Mouse (Mus musculus) midbrain, embryonic 15.5 days (tissue): ENCODE measurements at regions not wholly inside any gene's neighbourhood (a gene's known extent, or its start where the extent isn't known, plus 50 kb on each side); places are given as distances from the start of the nearest gene placed in this dataset.

Experiments used
- ATAC-seq: fragments of 200-750 bp; cut with Nextera tagmentation; replicated peaks from 2 replicates; pipeline ENCODE4 v1.8.0; 2017; ENCODE audit warnings: moderate TSS enrichment
- H3K27ac ChIP-seq: fragments of 300-500 bp; sonication (generic); 2 replicates; pipeline ENCODE4 v1.5.1; 2015; ENCODE audit warnings: mild to moderate bottlenecking, inconsistent platforms
- H3K27me3 ChIP-seq: fragments of 300-500 bp; sonication (generic); replicated peaks from 2 replicates; pipeline ENCODE4 v1.6.1; 2015; ENCODE audit warnings: inconsistent platforms
- H3K36me3 ChIP-seq: fragments of 300-500 bp; sonication (generic); replicated peaks from 2 replicates; pipeline ENCODE4 v1.6.1; 2015; ENCODE audit warnings: inconsistent platforms
- H3K4me1 ChIP-seq: fragments of 300-500 bp; sonication (generic); 2 replicates; pipeline ENCODE4 v1.6.1; 2015; ENCODE audit warnings: inconsistent platforms
- H3K4me2 ChIP-seq: fragments of 300-500 bp; sonication (generic); 2 replicates; pipeline ENCODE4 v1.6.1; 2015; ENCODE audit warnings: inconsistent platforms, mild to moderate bottlenecking, moderate library complexity
- H3K4me3 ChIP-seq: fragments of 300-500 bp; sonication (generic); 2 replicates; pipeline ENCODE4 v1.5.1; 2015; ENCODE audit warnings: mild to moderate bottlenecking, inconsistent platforms
- H3K9ac ChIP-seq: fragments of 300-500 bp; sonication (generic); 2 replicates; pipeline ENCODE4 v1.6.1; 2015; ENCODE audit warnings: mild to moderate bottlenecking, inconsistent platforms
- H3K9me3 ChIP-seq: fragments of 300-500 bp; sonication (generic); 2 replicates; pipeline ENCODE4 v1.6.1; 2016; ENCODE audit warnings: inconsistent platforms
- WGBS: fragments of 180-500 bp; shearing (Covaris S2); methylation state at CpG from one replicate; pipeline ENCODE4 v1.1.7; 2015; ENCODE audit warnings: mixed read lengths; 5-methylcytosine and 5-hydroxymethylcytosine counted together

DNA sequence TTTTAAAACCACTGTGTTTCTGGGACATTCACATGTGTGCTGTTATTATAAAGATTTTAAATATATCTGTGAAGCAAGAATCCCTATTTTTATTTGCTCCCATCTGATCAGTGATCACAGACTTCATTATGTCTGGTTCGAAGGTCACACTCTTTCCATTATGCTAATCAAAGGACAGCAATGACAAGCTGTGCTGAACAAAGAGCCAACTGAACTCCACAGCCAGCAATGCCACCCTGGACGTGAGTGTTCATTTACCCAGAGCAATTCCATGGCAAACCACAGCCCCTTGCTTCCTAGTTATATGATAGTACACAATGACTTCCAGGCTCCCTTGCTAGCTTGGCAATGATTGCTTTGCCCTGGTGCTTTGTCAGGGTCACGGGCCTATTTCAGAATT is 55.6 kb upstream of the Ccdc190 start:
- Histone ChIP-seq H3K9ac (no peak overlapping the region), H3K4me3 (no peak overlapping the region), H3K36me3 (no peaks in the 10 kb centered on the region), H3K4me2 (no peak overlapping the region), H3K27ac (no peak overlapping the region), H3K27me3 (no peaks in the 10 kb centered on the region), H3K9me3 (no peaks in the 10 kb centered on the region), H3K4me1 (0 out of 2 replicates have a peak, but pooled peaks cover 3% of the 10 kb centered on the region)
- 0 out of 2 replicates have a peak, but pooled peaks have one; percentile 11 for ATAC-seq
- WGBS: 29% methylated on average over 3 of the region's 3 CpGs

DNA sequence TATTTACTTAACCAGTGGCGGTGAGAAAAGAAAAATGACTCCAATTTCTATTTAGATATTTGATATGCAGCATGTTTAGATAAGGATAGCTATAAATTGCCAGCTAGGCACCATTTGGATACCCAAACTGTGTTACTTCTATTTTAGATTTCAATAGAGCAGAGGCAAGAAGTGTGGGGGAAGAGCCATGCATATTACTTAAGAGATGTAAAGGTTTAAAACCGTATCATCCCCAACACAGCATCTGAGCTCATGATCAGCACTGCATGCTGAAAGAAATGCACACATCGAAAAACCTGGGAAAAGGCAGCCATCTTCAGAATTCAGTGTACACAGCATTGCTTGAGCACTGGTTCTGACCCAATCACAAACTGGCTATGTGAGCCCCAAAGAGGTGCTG is 59.8 kb upstream of the Ccdc190 start:
- Histone ChIP-seq H3K36me3 (no peaks in the 10 kb centered on the region), H3K9me3 (no peaks in the 10 kb centered on the region), H3K4me3 (no peak overlapping the region), H3K4me1 (0 out of 2 replicates have a peak, but pooled peaks cover 3% of the 10 kb centered on the region), H3K4me2 (no peak overlapping the region), H3K9ac (no peak overlapping the region), H3K27me3 (no peaks in the 10 kb centered on the region), H3K27ac (no peak overlapping the region)
- no peak for ATAC-seq
- 79% methylated on average over 3 of the region's 3 CpGs for WGBS

DNA sequence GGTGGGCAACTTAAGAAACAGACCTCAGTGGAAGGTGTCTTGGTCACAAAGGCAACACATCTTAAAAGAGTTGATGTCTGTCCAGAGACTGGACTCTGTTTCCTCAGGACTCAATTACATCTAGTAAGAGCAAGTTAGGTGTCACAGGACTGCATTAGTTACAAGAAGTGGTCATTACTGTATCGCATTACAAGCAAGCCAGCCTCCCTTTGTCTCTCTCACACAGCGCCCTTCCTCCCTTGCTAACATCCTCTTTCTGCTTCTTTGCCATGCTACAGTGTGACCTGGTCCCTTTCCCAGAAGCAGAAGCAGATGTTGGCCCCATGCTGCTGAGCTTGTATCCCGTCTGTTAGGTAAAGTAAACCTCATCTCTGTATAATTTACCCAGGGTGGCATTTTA is 61.0 kb upstream of the Ccdc190 start:
- Histone ChIP-seq H3K36me3 (no peaks in the 10 kb centered on the region), H3K27me3 (no peaks in the 10 kb centered on the region), H3K9me3 (no peaks in the 10 kb centered on the region), H3K4me1 (no peaks in the 10 kb centered on the region), H3K4me2 (no peak overlapping the region), H3K9ac (no peak overlapping the region), H3K4me3 (no peak overlapping the region), H3K27ac (no peak overlapping the region)
- ATAC-seq: no peak
- 76% methylated on average over 3 of the region's 3 CpGs for WGBS

DNA sequence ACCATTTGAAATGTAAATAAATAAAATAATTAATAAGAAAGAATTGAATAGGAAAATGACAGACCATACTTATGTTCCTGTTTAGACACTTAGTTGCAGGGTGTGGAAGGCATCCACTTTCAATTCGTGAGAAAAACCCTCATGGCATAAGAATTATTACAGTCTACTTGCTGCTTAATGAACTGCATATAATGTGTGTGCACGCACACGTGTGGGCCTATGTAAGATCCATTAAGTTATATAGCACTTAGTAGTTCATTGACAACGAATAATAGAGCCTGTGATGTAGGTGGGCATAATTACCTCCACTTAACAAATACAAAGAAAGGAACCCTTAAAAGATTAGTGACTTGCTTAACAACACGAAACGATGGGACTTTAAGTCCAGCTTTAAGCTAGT is 61.6 kb upstream of the Ccdc190 start:
- no peaks in the 10 kb centered on the region for H3K27me3 ChIP-seq
- no peak overlapping the region for H3K4me2 ChIP-seq
- no peak overlapping the region for H3K9ac ChIP-seq
- H3K4me1 ChIP-seq: no peaks in the 10 kb centered on the region
- H3K4me3 ChIP-seq: no peak overlapping the region
- WGBS: 74% methylated on average over 6 of the region's 6 CpGs
- H3K9me3 ChIP-seq: no peaks in the 10 kb centered on the region
- no peak for ATAC-seq
- no peak overlapping the region for H3K27ac ChIP-seq
- no peaks in the 10 kb centered on the region for H3K36me3 ChIP-seq

DNA sequence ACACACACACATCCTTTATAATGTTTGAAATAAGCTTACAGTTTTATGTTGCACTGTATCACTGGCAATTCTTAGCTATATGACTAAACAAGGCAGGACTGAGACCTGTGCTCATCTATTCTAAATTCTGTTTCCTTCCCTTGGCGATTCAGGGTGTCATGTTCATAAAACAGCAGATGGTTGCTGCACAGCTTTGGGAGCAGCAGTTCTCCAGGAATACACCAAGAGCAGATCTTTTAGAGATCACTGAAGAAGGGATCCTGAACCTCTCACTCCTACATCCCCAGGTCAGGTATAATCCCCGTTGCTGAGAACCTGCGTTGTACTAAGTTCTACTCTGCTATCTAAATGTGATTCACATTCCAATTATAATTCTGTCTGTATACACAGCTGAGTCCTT is 69.4 kb upstream of the Ccdc190 start:
- Histone ChIP-seq H3K27me3 (no peaks in the 10 kb centered on the region), H3K27ac (no peak overlapping the region), H3K9ac (no peak overlapping the region), H3K4me1 (no peaks in the 10 kb centered on the region), H3K4me2 (no peak overlapping the region), H3K9me3 (no peaks in the 10 kb centered on the region), H3K4me3 (no peak overlapping the region), H3K36me3 (no peaks in the 10 kb centered on the region)
- 80% methylated on average over 3 of the region's 3 CpGs for whole genome bisulfite sequencing
- ATAC-seq: no peak

DNA sequence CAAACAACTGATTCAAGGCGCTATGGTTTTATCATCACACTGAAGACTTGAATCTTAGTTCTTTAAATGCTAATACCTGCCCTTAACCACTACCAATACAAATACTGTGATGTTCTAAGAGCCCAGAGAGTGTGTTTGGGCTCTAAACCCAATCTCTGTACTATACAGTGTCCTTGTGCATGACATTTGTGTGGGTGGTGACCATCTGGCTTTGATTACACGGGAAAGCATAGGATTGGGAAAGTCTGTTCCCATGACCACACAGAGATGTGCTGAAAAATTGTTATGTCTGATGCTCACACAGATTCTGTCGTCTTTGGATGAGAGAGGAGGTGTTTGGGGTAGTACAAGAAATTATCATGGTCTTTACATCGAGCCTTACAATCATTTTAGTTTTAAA is 76.8 kb upstream of the Ccdc190 start:
- H3K9me3 ChIP-seq: no peaks in the 10 kb centered on the region
- H3K4me2 ChIP-seq: no peak overlapping the region
- H3K4me3 ChIP-seq: no peak overlapping the region
- 62% methylated on average over 4 of the region's 4 CpGs for WGBS
- H3K4me1 ChIP-seq: 0 out of 2 replicates have a peak, but pooled peaks cover 3% of the 10 kb centered on the region
- no peaks in the 10 kb centered on the region for H3K36me3 ChIP-seq
- no peak overlapping the region for H3K27ac ChIP-seq
- no peaks in the 10 kb centered on the region for H3K27me3 ChIP-seq
- H3K9ac ChIP-seq: no peak overlapping the region
- ATAC-seq: no peak

DNA sequence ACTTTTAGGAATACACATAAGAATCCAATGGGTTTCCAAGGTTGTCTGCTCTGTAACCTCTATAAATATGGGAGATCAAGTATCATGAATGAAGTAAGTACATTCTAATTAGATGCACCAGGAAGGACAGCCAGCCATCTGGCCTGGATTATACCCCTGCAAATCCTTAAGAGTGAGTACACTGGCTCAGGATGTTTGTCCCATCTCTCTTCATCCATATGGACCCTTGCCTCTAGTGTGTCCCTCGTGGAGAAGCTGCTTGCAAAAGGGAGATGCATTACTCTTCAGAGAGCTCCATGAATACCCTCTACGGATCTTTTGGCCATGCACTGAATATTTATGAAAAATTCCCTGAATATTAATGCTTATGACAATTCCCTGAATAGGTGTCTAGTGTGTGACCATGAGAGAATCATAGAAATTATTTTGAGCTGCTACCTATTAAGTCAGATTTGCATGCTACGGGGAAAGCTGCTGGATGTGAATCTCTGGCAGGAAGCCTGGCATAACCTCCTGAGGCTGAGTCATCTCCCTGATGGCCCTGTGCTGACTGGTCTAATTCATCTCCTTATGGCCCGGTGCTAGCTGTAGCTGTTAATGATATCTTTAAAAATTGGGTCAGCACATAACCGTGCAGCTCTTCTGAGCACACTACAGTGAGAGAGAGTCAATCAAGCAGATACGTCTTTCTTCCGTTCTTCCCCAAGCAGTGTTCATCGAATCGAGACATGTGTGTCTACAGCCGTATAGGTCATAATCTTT is 80.0 kb upstream of the Ccdc190 start:
- no peak overlapping the region for H3K4me3 ChIP-seq

DNA sequence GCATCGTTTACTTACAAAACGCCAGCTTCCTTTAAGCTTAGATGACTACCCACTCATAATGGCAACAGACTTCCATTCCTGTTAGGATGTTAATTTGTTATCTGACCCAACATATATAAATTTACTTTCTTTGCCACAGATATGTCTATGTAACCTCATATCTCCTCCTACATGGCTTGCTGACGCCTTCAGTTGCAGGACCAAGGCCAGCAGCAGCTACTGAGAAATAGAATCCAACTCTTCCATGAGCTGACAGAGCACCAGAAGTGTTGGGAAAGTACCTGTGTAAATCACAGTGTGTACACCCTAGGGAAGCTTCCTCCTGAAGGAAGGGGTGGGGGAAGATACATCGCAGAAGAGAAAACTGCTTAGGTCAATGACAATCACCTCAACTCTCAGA is 86.0 kb upstream of the Ccdc190 start:
- H3K4me3 ChIP-seq: no peak overlapping the region
- no peak for ATAC-seq
- H3K9ac ChIP-seq: no peak overlapping the region
- H3K27me3 ChIP-seq: no peaks in the 10 kb centered on the region
- H3K4me1 ChIP-seq: no peaks in the 10 kb centered on the region
- no peak overlapping the region for H3K27ac ChIP-seq
- WGBS: 92% methylated on average over 4 of the region's 4 CpGs
- H3K4me2 ChIP-seq: no peak overlapping the region
- H3K9me3 ChIP-seq: no peaks in the 10 kb centered on the region
- H3K36me3 ChIP-seq: no peaks in the 10 kb centered on the region

More for the DNA sequence above, 80.0 kb upstream of the Ccdc190 start:
- Histone ChIP-seq H3K4me2 (no peak overlapping the region), H3K9me3 (no peaks in the 10 kb centered on the region), H3K27me3 (no peaks in the 10 kb centered on the region), H3K9ac (no peak overlapping the region), H3K36me3 (no peaks in the 10 kb centered on the region), H3K4me1 (0 out of 2 replicates have a peak, but pooled peaks cover 3% of the 10 kb centered on the region), H3K27ac (peak overlapping the region; percentile 42; the same call in 1 of the 2 replicates)
- WGBS: 61% methylated on average over 10 of the region's 10 CpGs
- ATAC-seq: peak; percentile 76

DNA sequence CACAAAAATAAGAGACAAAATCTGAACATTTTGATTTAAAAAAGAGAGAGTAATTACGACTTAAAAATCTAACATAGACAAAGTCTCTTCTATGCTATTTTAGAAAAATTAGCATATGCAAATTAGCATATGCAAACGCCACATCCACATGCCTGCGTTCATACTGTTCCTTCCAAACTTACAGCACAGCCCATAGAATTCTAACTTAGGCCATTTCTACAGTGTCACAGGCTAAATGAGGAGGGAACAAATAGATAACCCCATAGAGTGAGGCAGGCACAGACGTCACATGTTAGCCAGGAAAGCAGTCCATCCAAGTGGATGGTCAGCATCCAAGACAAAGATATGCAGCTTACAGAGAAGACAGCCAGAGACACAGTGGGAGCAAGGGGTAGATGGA is 87.5 kb upstream of the Ccdc190 start:
- H3K4me3 ChIP-seq: no peak overlapping the region
- no peak overlapping the region for H3K9ac ChIP-seq
- WGBS: 82% methylated on average over 4 of the region's 4 CpGs
- H3K4me2 ChIP-seq: no peak overlapping the region
- no peak for ATAC-seq
- H3K27ac ChIP-seq: no peak overlapping the region
- H3K4me1 ChIP-seq: no peaks in the 10 kb centered on the region
- H3K36me3 ChIP-seq: no peaks in the 10 kb centered on the region
- H3K27me3 ChIP-seq: no peaks in the 10 kb centered on the region
- no peaks in the 10 kb centered on the region for H3K9me3 ChIP-seq

DNA sequence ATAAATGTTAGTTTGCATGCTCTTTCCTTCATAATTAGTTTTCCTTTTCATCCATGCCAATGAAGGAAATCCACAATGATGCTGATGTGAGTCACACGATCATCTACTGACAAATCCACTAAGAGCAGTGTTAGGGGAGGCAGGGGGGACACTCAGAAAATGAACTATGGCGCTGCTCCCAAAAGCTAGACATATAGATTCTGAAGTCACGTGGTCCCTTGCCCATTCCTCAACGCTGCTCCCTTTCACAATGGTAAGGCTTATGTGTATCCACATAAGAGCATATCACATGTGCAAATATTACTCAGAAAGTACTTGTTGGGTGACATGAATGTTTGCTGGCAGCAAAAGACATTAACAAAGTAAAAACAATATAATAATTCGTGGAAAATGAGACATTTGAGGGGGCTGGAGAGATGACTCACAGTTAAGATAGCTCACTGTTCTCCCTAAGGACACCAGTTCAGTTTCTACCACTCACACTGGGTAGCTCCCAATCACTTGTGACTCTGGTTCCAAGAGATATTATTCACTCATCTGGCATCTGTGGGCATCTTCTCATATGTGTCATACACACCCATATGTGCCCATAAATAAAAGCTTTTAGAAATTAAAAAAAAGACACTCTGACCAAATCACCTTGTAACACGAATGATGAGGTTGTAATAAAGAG is 88.3 kb upstream of the Ccdc190 start:
- Histone ChIP-seq H3K9me3 (no peaks in the 10 kb centered on the region), H3K27me3 (no peaks in the 10 kb centered on the region), H3K27ac (no peak overlapping the region), H3K4me3 (no peak overlapping the region), H3K9ac (no peak overlapping the region), H3K4me2 (no peak overlapping the region), H3K36me3 (no peaks in the 10 kb centered on the region), H3K4me1 (no peaks in the 10 kb centered on the region)
- no peak for ATAC-seq
- 81% methylated on average over 6 of the region's 6 CpGs for WGBS

DNA sequence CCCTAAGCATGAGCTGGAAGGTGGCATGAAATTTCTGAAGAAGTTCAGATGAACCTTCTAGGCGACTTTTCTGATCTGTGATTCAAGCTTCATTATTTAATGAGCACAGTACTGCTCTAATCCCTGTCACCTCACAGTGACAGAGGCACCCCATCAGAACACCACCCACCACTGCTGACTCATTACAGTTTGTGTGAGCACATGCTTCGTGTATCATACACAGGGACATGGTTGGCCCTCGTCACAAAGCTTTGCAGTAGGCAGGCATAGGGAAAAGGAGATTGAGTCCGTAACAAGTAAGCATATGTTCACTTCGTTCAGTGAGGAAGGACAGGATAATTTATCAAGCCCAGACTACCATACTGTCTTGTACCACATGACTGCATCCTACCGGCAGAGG is 85.9 kb upstream of the Rgs4 start:
- Histone ChIP-seq H3K27me3 (no peaks in the 10 kb centered on the region), H3K4me3 (no peak overlapping the region), H3K4me2 (no peak overlapping the region), H3K27ac (no peak overlapping the region), H3K4me1 (0 out of 2 replicates have a peak, but pooled peaks cover 3% of the 10 kb centered on the region), H3K36me3 (no peaks in the 10 kb centered on the region), H3K9me3 (no peaks in the 10 kb centered on the region), H3K9ac (no peak overlapping the region)
- no peak for ATAC-seq
- 80% methylated on average over 6 of the region's 6 CpGs for WGBS

DNA sequence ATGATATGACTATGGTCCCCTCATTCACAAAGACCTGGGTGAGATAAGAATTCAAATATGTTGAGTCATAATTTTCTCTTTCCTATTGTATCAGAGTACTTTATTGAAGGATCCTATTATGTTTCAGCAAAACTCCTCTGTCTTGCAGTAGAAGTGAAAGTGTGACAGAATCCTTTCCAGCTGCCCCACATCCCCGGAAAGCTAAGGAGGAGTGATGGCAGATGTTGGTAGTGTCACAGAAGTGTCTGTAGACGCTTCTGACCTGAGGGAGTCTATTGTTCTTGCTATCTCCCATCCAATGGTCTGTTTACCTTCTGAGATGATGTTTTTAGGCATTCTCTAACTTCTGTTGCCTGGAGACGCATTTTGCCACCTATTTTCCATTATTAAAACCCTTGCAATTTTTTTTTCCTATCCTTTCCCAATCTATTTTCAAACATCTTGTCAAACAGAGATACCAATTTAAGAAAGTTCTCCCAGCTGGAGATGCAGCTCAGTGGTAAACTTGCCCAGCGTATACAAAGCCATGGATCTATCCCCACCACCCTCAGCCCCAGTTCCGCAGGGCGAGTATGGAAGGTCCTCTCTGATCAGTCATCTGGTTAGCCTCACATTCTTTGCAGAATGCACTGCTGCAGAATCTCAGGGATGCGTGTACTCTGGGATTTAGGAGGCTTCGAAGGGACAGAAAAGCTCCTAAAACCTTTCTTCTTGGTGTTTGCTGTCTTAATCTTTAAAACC is 84.1 kb upstream of the Rgs4 start:
- WGBS: 58% methylated on average over 8 of the region's 8 CpGs
- Histone ChIP-seq H3K9ac (no peak overlapping the region), H3K27ac (0 out of 2 replicates have a peak overlapping the region, but pooled peaks have one; percentile 25), H3K4me3 (no peak overlapping the region), H3K4me2 (no peak overlapping the region), H3K4me1 (0 out of 2 replicates have a peak, but pooled peaks cover 3% of the 10 kb centered on the region), H3K36me3 (no peaks in the 10 kb centered on the region), H3K9me3 (no peaks in the 10 kb centered on the region), H3K27me3 (no peaks in the 10 kb centered on the region)
- no peak for ATAC-seq
